Mouse (Mus musculus): ENCODE results near the gene Gm49384. TPM values are rescaled to one million over a fixed set of nuclear protein-coding genes. Genes with fewer than 3 reads are reported as not detected.

Gm49384 gene
- polyA plus RNA-seq, 1 experiment from 2014 or later = 30.5 TPM

DNA sequence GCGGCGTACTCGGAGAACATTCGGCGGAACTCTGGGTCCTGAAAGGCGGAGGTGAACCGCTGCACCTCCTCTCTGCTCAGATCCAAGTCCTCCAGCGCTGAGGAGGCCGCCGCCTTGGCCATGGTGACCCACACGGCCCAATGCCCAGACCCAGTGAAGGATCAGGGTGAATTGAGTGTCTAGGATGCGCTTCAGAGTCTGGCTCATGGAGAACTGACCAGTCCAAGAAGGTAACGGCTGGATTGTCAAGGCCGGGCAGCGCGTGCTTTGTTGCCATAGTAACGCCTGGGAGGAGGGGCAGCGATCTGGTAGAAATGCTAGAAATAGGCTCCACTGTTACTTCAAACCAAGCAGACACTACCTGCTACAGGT is 5.9 kb downstream of the Gm49384 start, which contains the start of gene Dnaaf2:
Gene Dnaaf2 (minus strand): TSS at position 266 of the 372 bp plus-strand sequence.
- peak within 1 kb of the TSS; percentile 95 for H3K4me2 ChIP-seq
- peaks cover 22% of the 10 kb centered on the region for H3K4me1 ChIP-seq
- H3K36me3 ChIP-seq = peaks cover 24% of the 10 kb centered on the region
- peak within 1 kb of the TSS; percentile 78 for H3K9ac ChIP-seq
- no peaks in the 10 kb centered on the region for H3K9me3 ChIP-seq
- WGBS = under 1% methylated on average over 18 of the region's 18 CpGs
- no peaks in the 10 kb centered on the region for H3K27me3 ChIP-seq
- H3K4me3 ChIP-seq = peak within 1 kb of the TSS; percentile 75
- ATAC-seq (ENCODE audit: borderline replicate concordance, extremely low read depth, low FRiP score, low TSS enrichment) = peak; percentile 21; the same call in 1 of the 2 replicates
- H3K27ac ChIP-seq = peak within 1 kb of the TSS; percentile 88

DNA sequence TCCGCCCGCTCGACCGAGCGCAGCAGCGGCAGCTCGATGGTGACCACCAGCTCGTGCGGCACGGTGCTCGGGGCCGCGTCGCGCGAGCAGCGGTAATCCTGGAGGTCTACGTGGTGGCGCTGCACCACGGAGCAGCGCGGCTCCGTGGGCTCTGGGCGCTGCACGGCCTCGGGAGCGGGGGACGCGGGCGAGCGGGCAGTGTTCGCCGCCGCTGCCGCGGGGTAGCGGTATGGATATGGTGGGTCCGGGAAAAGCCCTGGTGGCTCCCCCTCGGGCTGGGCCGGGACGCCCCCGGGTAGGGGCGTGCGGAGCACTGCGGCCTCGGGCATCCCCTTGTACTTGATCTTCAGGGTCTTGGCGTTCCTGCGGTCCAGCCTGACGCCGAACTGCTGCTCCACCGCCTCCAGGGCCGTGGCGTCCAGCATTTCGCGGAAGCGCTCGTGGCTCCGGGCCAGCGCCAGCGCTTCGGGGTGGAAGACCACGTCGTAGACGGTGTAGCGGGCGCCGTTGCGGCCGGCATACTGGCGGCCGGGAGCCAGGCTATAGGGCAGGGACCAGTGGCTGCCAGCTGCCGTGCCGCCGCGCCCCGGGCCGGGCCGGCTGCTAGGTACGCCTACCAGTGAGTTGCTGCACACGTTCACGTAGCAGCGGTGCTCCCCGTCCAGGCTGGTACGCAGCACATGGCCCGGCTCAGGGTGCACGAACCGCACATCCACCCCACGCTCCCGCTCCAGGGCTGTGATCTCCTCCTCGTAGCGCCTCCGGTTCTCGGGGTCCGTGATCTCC is 6.5 kb downstream of the Gm49384 start:
- Histone ChIP-seq H3K27ac (peak overlapping the region; percentile 88), H3K4me2 (peak overlapping the region; percentile 95), H3K36me3 (peaks cover 22% of the 10 kb centered on the region; the same call in 1 of the 2 replicates), H3K27me3 (no peaks in the 10 kb centered on the region), H3K9me3 (no peaks in the 10 kb centered on the region), H3K4me3 (peak overlapping the region; percentile 75), H3K9ac (peak overlapping the region; percentile 78), H3K4me1 (peaks cover 22% of the 10 kb centered on the region)
- peak; percentile 80 for ATAC-seq (ENCODE audit: borderline replicate concordance, extremely low read depth, low FRiP score, low TSS enrichment)
- under 1% methylated on average over 94 of the region's 94 CpGs for WGBS

DNA sequence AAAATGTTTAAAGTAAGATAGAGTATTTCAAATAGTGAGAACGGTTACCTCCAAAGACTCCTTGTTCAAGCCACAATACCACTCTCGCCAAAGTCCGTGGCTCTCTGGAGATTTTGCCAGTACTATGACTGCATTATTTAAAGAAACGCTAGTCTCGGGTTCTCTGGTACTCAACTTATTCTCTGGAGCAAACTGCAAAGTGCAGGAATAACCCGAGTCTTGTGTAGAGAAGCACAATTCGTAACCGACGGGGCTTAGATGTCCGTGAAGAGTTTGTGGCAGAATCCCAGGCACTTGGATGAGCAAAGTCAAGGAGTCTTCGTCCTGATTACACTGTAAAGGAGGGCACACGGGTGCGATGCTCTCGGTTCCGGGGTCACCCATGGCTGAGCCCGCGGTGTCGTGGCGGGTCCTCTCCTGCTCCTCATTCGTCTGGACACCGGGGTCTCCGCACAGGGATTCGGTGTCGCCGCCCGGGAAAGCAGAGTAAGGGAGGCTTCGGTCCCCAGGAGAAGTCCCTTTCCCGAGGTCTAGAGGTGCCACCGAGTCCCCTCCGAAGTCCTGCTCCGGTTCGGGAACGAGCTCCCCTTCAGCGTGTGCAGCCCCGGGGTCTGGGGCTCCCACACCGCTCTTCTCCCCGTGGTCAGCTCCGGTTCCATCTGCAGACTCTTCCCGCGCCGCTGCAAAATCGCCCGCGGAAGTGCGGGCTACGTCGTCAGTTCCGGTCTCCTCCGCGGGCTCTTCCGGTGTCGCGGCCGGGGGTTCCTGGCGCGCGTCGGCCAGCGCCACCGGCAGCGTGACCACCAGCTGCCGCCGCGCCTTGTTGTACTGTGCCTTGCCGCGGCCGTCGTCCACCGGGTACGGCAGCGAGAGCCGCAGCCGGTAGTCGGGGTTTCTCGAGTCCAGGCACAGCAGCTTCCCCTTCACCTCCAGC is 7.4 kb downstream of the Gm49384 start, which contains the start of gene Gm49383:
Gene Gm49383 (minus strand): TSS at position 661 of the 934 bp plus-strand sequence.
- peak; percentile 75 for ATAC-seq (ENCODE audit: borderline replicate concordance, extremely low read depth, low FRiP score, low TSS enrichment)
- H3K27ac ChIP-seq = peak within 1 kb of the TSS; percentile 88
- under 1% methylated on average over 75 of the region's 75 CpGs for WGBS
- H3K27me3 ChIP-seq = no peaks in the 10 kb centered on the region
- H3K9me3 ChIP-seq = no peaks in the 10 kb centered on the region
- H3K4me3 ChIP-seq = peak within 1 kb of the TSS; percentile 75
- H3K4me2 ChIP-seq = peak within 1 kb of the TSS; percentile 95
- H3K9ac ChIP-seq = peak within 1 kb of the TSS; percentile 78
- peaks cover 24% of the 10 kb centered on the region; the same call in 1 of the 2 replicates for H3K36me3 ChIP-seq
- H3K4me1 ChIP-seq = peaks cover 22% of the 10 kb centered on the region

DNA sequence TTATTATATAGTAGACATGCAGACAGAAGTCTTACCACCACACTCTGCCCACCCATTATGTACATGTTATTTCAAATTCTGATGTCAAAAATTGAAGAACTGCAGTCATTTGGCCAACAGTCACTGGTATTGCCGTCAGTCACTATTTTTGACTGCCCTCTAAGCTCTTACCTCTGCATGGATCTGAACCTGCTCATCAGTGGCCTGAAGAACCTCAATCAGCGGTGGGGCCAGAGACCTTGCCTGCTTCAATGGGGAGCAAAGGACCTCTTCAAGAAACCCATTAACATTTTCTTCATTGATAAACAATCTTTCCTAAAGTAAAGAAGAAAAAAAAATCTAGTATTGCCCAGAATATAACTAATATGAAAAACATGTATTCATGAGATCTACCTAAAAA is 11.4 kb downstream of the Gm49384 start:
- peaks cover 38% of the 10 kb centered on the region for H3K36me3 ChIP-seq
- WGBS = 86% methylated on average over 2 of the region's 2 CpGs
- no peak overlapping the region for H3K27ac ChIP-seq
- no peak overlapping the region for H3K9ac ChIP-seq
- H3K4me2 ChIP-seq = no peak overlapping the region
- ATAC-seq (ENCODE audit: borderline replicate concordance, extremely low read depth, low FRiP score, low TSS enrichment) = no peak
- no peak overlapping the region for H3K4me3 ChIP-seq
- H3K4me1 ChIP-seq = peaks cover 6% of the 10 kb centered on the region
- no peaks in the 10 kb centered on the region for H3K27me3 ChIP-seq
- H3K9me3 ChIP-seq = no peaks in the 10 kb centered on the region

DNA sequence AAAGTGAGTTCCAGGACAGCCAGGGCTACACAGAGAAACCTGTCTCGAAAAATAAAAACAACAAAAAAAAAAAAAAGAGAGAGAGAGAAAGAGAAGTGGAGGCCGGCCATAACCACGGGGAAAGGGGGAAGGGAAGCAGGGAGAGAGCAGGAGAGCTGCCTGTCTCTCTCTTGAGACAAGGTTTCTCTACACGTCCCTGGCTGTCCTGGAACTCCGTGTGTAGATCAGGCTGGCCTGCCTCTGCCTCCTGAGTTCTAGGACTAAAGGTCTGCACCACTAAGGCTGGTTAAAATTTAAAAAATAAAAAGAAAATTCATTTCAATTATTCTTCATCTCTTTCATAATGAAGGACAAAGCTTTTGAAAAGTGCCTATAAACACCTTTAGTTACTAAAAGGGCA is 12.7 kb downstream of the Gm49384 start:
- no peaks in the 10 kb centered on the region for H3K9me3 ChIP-seq
- H3K4me2 ChIP-seq = no peak overlapping the region
- H3K9ac ChIP-seq = no peak overlapping the region
- H3K36me3 ChIP-seq = peaks cover 45% of the 10 kb centered on the region
- H3K4me1 ChIP-seq = peaks cover 15% of the 10 kb centered on the region
- no peak overlapping the region for H3K27ac ChIP-seq
- 86% methylated on average over 5 of the region's 5 CpGs for WGBS
- H3K27me3 ChIP-seq = no peaks in the 10 kb centered on the region
- H3K4me3 ChIP-seq = no peak overlapping the region
- ATAC-seq (ENCODE audit: borderline replicate concordance, extremely low read depth, low FRiP score, low TSS enrichment) = no peak

DNA sequence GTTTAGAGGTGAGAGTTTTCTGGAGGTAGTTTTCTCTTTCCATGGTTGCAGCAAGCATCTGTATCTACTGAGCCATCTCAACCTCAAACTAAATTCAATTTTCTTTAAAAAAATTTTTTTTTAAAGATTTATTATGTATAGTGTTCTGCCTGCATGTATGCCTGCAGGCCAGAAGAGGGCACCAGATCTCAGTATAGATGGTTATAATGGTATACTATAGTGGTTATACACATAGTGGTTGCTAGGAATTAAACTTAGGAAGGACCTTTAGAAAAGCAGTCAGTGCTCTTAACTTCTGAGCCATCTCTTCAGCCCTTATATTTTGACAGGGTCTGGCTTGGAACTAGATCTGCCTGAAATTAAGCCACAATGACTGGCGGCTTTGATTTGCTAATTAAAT is 13.5 kb downstream of the Gm49384 start:
- Histone ChIP-seq H3K9me3 (no peaks in the 10 kb centered on the region), H3K9ac (no peak overlapping the region), H3K4me3 (no peak overlapping the region), H3K4me2 (no peak overlapping the region), H3K36me3 (peaks cover 45% of the 10 kb centered on the region), H3K27me3 (no peaks in the 10 kb centered on the region), H3K27ac (no peak overlapping the region), H3K4me1 (peaks cover 13% of the 10 kb centered on the region)
- WGBS = 95% methylated on average over 1 of the region's 1 CpGs
- no peak for ATAC-seq (ENCODE audit: borderline replicate concordance, extremely low read depth, low FRiP score, low TSS enrichment)

DNA sequence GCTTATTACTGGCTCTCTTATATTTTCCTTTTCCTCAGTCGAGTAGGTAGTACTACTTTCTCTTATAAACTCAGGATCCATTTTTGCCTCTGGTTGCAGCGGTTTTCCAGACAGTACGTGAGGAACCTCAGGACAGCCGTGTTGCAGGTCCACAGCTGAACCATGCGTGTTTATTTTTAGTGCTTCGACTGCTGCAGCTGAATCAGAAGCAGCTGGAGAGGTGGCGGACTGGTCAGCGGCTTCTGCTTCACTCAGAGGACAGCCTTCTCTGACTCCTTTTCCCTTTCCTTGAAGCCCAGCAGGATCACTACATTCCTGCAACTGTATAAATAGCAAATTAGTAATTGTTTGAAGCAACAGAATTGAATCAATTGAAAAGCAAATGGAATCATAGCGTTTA is 14.0 kb downstream of the Gm49384 start:
- H3K4me1 ChIP-seq = peaks cover 17% of the 10 kb centered on the region
- no peak for ATAC-seq (ENCODE audit: borderline replicate concordance, extremely low read depth, low FRiP score, low TSS enrichment)
- no peak overlapping the region for H3K27ac ChIP-seq
- 81% methylated on average over 9 of the region's 9 CpGs for WGBS
- no peak overlapping the region for H3K9ac ChIP-seq
- H3K9me3 ChIP-seq = no peaks in the 10 kb centered on the region
- no peaks in the 10 kb centered on the region for H3K27me3 ChIP-seq
- H3K4me3 ChIP-seq = no peak overlapping the region
- peaks cover 45% of the 10 kb centered on the region for H3K36me3 ChIP-seq
- no peak overlapping the region for H3K4me2 ChIP-seq

DNA sequence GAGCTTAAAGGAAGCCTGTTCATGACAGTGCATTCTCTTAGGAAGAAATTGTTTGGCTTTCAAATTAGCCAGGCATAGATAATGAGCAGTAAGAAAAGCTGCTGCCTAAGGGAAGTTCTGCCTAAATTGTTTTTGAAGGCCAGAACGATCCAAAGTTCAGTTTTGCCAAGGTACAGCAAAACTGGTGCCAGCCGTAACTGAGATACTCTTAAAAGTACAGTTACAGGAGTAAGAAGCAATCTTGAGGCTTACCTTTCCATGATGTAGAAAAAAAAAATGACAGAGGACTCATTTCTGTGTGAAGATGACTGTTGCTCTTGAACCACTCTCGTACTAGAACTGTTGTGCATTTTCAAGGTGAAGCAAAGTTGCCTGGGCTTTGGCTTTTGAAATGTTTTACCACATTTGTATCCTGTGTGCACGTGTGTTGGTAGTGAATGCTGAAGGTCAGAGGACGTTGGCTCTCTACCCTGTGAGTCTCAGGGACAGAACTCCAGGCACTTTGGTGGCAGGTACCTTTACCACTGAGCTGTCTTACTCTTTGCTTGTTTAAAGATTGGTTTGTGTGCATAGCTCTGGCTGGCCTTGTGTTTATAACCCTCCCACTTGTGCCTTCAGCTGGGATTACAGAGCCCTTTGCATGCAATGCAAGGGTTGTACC is 17.1 kb downstream of the Gm49384 start:
- 61% methylated on average over 5 of the region's 5 CpGs for WGBS
- peaks cover 41% of the 10 kb centered on the region for H3K36me3 ChIP-seq
- H3K9me3 ChIP-seq = no peaks in the 10 kb centered on the region
- no peaks in the 10 kb centered on the region for H3K27me3 ChIP-seq
- H3K4me3 ChIP-seq = no peak overlapping the region
- no peak overlapping the region for H3K9ac ChIP-seq
- H3K27ac ChIP-seq = no peak overlapping the region
- H3K4me2 ChIP-seq = no peak overlapping the region
- no peak for ATAC-seq (ENCODE audit: borderline replicate concordance, extremely low read depth, low FRiP score, low TSS enrichment)
- peaks cover 19% of the 10 kb centered on the region for H3K4me1 ChIP-seq

DNA sequence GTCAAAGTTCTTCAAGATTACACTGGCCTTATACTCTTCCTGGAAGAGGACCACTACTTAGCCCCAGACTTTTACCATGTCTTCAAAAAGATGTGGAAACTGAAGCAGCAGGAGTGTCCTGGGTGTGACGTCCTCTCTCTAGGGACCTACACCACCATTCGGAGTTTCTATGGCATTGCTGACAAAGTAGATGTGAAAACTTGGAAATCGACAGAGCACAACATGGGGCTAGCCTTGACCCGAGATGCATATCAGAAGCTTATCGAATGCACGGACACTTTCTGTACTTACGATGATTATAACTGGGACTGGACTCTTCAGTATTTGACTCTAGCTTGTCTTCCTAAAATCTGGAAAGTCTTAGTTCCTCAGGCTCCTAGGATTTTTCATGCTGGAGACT is 18.7 kb downstream of the Gm49384 start:
- peak overlapping the region; percentile 74 for H3K4me2 ChIP-seq
- H3K9ac ChIP-seq = peak overlapping the region; percentile 88
- H3K27me3 ChIP-seq = no peaks in the 10 kb centered on the region
- no peak for ATAC-seq (ENCODE audit: borderline replicate concordance, extremely low read depth, low FRiP score, low TSS enrichment)
- H3K4me3 ChIP-seq = peak overlapping the region; percentile 69
- no peak overlapping the region for H3K27ac ChIP-seq
- no peaks in the 10 kb centered on the region for H3K9me3 ChIP-seq
- peaks cover 38% of the 10 kb centered on the region for H3K36me3 ChIP-seq
- WGBS = 73% methylated on average over 7 of the region's 7 CpGs
- peaks cover 19% of the 10 kb centered on the region for H3K4me1 ChIP-seq

DNA sequence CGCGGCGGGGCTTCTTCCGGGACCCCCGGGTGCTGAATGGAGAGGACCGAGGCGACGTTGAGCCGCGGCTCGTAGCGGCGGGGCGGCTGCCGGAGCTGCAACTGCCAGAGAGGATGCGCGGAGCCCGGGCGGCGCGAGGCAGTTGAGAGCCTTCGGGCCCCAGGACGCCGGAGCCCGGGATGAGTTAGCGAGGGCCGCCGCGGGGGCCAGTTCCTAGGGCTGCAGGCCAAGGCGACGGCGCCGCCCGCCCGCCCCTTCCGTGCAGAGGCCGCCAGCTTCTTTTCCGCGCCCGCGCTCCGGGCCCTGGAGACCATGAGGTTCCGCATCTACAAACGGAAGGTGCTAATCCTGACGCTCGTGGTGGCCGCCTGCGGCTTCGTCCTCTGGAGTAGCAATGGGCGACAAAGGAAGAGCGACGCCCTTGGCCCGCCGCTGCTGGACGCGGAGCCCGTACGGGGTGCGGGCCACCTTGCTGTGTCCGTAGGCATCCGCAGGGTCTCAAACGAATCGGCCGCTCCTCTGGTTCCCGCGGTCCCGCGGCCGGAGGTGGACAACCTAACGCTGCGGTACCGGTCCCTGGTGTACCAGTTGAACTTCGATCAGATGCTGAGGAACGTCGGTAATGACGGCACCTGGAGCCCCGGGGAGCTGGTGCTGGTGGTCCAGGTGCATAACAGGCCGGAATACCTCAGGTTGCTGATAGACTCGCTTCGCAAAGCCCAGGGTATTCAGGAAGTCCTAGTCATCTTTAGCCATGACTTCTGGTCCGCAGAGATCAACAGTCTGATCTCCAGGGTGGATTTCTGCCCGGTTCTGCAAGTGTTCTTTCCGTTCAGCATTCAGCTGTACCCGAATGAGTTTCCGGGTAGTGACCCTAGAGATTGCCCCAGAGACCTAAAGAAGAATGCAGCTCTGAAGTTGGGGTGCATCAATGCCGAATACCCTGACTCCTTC is 19.4 kb downstream of the Gm49384 start:
- Histone ChIP-seq H3K36me3 (peaks cover 30% of the 10 kb centered on the region), H3K9me3 (no peaks in the 10 kb centered on the region), H3K27ac (peak overlapping the region; percentile 89), H3K4me3 (peak overlapping the region; percentile 69), H3K4me1 (peaks cover 19% of the 10 kb centered on the region), H3K4me2 (peak overlapping the region; percentile 74), H3K9ac (peak overlapping the region; percentile 88), H3K27me3 (no peaks in the 10 kb centered on the region)
- WGBS = 2% methylated on average over 80 of the region's 86 CpGs
- peak; percentile 76 for ATAC-seq (ENCODE audit: borderline replicate concordance, extremely low read depth, low FRiP score, low TSS enrichment)

Measured in lung, embryonic 15.5 days (tissue).